Mouse (Mus musculus) c-Kit-positive CD71-negative TER-119-negative erythroid progenitor cells, embryonic 14.5 days (primary cell): ENCODE measurements around the gene H2-Aa.

Experiments
- DNase-seq: peaks from one replicate; pipeline ENCODE4 v3.0.0-alpha.2; 2013; ENCODE audit warnings: low read depth

Gene H2-Aa

DNA sequence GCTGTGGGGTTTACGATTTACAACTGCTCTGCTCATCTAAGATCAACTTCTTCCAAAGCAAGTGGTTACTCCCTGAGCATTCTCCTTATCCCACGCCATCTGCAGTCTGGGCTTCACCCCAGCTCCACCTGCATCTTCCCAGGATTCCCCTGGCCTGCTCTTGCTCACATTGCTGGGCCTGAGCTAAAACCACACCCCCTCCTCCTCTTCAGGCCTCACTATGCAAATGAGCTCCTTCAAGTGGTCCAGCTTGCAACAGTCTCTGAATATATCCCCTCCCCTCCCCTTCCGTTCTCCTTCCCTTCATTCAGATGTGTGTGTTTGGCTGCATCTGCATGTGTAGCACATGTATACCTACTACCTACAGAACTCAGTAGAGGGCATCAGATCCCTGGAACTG, 11.7 kb upstream of the H2-Aa start:
- DNase-seq: no peak

DNA sequence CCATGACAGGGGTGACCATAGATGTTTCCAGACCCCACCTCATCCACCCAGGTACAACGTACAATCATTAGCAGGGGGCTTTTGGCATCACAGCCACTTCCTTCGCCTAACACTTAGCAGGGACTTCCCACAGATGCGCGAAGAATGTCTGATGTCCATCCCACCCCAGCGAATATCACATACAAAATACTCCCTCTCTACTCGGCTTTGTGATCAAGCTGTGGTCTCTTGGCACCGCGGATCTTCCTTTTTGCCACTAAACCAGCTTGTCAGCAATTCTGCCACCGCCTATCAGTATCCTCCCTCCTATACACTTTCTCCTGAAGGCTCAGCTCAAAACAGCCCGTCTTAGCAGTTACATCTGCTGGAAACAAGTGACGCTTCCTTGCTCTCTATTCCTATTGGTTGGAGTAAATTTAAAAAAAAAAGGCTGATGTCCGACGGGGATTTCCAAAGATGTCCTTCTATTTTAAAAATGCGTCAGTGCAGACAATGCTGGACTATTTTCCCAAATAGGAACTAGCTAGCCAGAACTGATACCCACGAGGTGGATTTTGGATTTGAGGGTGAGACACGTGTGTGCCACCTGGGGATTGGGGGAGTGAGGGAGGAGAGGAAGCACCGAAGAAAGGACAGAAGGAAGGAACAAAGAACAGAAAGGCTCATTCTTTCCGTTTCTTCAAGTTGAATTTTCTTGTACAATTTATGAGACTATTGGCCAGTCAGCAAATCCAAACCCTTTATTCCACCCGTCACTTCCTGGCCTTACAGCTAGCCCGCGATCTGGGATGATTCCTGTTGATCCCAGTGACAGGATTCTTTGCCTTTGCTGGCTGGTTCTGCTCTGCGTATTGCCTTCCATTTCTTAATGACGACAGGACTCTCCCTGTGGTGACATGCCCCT, 8.5 kb upstream of the H2-Aa start:
- peak; percentile 69 for DNase-seq

DNA sequence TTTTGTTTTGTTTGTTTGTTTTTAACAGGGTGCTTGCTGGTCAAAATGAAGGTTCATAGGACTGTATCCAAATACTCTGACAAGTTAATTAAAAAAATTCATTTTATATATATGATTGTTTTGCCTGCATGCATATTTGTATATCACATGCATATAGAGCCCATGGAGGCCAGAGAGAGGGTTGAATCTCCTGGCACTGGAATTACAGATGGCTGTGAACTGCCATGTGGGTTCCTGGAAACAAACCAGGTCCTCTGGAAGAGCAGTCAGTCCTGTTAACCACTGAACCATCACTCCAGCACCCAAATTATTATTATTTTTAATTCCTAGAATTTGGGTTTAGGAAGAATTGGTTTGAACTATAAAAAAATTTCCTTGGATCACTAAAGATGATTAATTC, 7.7 kb upstream of the H2-Aa start:
- no peak for DNase-seq

DNA sequence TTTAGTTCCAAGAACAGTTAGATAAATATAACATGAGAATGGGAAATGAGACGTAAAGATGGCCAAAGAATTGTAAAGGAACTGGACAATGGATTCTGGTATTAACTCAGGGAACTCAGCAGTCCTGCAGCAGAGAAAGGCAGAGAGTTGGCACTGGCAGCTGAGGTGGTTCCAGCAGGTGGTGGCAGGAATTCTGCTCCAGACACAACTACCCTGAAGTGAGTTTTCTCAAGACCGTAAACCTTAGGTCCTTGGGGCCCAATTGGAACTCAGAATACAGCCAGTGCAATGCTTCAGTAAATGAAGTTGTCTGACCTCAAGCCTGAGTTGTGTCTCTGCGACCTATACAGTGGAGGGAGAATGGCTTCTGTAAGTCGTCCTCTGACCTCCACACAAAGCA, 6.6 kb upstream of the H2-Aa start:
- DNase-seq: no peak

DNA sequence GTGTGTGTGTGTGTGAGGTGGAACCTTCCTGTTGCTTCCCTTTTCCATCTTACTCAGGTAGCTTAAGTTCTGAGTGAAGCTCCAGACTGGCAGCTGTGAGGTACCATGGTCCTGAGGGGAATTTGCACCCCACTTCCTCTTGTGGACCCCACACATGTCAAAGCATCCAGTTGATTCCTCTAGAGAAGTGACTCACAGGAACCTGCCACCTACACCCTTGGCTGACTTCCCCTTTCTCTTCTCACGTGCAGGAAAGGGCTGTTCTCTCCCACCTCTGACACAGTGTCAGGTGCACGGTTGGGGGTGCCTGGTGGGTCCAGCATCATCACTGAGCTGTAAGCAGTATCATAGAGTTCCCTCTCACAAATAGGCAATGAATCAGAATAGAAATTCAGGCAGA, 5.9 kb upstream of the H2-Aa start:
- DNase-seq: peak; percentile 52

DNA sequence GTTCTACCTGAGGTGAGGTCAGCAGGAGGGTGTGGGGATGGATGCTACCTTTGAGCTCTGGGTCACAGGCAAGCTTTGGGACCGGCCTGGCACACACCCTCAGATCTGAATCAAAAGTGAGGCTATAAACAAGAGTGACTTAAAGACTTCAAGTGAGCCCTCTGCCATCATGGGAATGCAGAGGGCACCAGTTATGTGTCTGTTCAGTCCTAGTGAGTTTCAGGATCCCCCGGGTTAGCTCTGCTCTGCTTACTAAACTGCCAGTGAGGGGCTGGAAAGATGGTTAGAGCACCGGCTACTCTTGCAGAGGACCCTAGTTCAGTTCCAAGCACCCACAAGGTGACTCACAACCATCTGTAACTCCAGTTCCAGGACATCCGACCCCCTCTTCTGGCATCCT, 4.9 kb upstream of the H2-Aa start:
- no peak for DNase-seq

DNA sequence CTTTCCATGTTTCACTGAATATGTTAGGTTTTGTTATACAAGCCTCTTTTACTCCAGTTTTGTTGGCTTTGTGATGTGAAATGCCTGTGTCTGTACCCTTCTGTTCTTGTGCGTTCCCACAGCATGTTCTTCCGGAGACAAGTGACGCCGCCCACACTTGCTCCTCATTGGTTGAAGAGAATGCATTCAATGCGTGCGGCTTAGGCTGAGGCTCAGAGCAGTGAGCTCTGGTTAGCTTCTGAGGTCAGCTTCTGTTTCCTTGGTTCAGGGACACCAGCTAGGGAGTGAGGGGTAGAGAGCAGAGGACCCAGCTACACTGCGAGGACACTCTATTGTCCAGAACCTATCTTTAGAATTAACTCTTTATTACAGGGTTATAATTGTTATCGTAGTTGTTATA, 4.0 kb upstream of the H2-Aa start:
- DNase-seq: peak; percentile 87

DNA sequence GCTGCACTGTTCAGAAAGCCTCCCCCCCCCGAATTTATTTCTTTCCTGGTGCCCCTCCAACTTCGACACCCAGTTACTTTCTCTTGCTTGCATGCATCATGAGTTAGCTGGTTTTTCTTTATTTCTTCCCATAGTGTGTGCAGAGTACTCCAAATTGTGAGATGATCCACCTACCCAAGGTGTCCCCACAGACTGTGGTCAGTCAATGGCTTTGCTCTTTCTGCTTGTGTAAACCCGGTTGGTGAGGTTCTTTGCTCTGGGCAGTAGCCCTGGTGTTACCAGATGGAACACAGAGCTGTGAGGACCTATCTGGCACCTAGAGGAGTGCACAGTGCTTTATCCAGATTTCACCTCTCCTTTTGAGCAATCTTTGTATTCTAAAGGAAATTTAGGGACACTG, 508 bp upstream of the H2-Aa start:
- no peak for DNase-seq

DNA sequence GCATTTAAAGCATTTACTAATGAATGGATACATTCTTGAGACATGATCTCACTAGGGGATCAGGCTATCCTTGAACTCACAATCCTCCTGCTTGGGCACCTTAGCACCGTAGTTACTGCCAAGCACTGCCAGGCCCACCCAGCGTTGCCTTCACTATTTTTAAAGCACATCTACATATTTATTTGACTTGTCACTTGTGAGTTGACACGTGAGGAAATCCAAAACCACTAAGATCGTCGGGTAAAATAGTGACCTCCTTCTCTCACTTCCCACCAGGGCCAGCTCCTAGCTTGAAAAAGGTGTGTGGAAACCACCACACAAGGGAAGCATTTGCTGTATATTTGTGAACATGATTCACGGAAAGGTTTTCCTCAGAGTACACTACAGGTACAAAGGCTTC, 624 bp downstream of the H2-Aa start:
- no peak for DNase-seq

DNA sequence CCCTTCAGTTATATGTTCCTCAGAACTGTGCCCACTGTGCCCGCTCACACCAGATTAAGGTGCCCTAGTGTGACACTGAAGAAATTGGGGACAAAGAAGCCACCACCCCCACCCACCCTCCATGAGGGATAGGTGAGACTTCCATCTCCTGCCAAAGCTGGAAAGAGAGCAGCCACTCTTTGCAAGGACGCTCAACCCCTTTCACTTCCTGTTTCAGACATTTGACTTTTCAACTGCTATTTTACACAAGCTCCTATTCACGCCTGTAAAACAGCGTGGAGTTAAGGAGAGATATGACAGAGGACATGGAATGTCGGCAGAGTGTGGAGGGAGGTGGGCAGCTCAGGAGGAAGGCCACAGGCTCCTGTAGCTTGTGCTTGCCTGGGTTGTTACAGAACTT, 1.1 kb downstream of the H2-Aa start:
- no peak for DNase-seq

DNA sequence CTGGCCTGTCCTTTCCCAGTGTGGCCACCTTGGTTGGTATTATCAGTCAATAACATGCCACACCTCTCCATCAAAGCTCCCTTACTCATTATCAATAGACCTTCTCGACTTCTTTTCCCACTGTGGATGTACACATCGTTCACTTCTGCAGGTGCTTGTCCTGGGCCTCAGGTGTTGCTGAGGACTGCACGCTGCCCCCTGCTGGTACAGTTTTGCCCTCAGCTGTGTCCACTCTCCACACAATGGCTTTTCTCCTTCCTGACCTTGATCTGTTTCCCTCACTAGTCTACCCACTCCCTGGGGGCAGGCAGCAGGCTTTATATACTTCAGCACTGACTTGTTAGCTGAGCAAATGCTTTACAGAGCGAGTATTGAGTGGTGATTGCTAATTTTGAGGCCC, 1.8 kb downstream of the H2-Aa start:
- DNase-seq: no peak

DNA sequence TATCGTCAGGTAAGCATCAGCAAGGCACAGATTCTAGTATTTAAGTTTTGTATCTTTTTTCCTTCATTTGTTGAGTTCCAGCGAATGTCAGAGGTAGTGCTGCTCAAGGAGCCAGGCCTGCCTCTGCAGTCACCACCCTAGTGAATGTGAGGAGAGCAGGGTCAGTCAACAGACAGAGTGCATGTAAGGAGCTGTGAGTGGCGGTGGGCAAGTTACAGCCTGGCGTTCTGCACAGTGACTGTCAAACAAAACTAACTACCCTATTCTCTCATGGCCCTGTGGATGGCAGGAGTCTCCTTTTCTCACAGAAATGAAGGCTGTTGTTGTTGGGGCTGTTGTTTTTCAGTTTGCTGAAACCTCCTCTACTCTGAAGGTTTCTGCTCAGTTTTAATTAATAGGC, 2.3 kb downstream of the H2-Aa start:
- no peak for DNase-seq

DNA sequence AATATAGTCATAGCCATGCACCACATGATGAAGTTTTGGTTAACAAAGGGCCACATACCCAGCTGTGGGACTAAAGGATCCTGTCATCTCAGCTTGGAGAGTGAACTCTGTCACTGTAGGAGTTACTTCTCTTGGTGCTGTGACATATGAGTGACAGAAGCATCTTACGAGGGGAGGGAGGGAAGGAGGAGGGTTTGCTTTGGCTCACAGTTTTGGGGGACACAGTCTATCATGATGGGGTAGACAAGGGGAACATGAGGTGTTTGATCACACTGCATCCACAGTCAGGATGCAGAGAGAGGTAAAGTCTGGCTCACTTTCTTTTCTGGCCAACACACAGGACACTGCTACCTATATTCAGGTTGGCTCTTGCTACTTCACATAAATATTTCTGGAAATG, 5.8 kb downstream of the H2-Aa start:
- DNase-seq: no peak

DNA sequence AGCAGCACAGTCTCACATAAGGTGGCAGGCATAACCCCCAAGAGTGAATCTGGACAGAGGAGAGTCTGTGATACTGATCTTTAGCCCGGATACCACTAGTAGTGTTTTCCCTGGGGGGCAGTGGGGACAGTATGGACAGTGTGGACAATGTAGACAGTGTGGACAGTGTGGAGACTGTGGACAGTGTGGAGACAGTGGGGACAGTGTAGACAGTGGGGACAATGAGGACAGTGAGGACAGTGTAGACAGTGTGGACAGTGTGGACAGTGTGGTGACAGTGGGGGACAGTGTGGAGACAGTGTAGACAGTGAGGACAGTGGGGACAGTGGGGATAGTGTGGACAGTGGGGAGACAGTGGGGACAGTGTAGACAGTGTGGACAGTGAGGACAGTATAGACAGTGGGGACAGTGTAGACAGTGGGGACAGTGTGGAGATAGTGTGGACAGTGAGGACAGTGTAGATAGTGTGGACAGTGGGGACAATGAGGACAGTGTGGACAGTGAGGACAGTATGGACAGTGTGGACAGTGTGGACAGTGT, 7.1 kb downstream of the H2-Aa start:
- DNase-seq: no peak

DNA sequence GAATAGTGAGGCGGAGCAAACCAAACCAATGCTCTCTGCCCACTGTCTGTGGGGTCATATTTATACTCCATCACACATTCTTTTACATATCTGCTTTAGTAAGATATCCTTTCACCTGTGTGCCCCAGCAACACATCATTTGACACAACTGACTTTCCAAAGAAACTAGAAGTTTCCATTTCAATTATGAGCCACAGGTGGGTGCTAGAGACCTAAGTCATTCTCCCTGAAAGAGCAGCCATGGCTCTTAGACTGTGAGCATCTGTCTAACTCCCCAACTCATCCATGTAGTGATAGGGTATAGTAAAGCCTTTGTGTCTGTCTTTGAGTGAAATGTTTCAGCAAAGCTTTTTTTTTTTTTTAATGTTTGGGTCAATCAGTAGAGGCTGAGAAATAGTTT, 15.5 kb downstream of the H2-Aa start:
- DNase-seq: no peak

DNA sequence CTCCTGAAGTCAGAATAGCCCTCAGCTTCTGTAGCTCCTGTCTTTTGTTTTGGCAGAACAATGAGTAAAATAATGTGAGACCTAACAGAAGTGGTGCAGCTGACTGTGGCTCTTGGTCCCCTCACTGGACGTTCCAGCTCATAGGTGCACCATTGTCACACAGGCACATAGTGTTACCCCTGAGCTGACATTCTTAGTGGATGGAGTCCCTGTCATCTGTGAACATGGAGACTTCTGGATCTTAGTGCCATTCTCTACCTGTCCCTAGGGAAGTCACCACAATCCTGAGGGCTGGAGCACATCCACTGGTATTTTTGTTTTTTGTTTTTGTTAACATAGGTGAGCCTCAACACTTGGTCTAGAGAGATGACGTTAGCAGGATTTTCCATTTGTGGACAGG, 16.7 kb downstream of the H2-Aa start:
- DNase-seq: no peak

DNA sequence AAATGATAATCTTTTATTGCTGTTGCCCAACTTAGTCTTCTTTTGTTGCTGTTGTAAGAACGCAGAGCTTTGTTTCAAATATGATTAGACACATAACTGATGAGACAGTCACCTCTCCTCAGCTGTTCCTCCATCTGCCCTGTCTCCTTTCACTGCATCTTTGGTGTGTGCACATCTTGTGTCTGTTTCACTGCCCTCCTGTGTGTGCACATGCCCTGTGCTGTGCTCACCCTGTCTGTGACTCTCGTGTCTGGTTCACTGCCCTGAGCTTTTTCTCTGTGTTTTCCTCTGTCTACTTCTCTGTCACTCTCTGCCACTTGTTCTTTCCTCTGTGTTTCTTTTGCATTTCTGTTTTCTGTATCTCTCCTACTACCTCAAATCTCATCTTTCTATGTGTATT, 17.4 kb downstream of the H2-Aa start:
- DNase-seq: no peak

DNA sequence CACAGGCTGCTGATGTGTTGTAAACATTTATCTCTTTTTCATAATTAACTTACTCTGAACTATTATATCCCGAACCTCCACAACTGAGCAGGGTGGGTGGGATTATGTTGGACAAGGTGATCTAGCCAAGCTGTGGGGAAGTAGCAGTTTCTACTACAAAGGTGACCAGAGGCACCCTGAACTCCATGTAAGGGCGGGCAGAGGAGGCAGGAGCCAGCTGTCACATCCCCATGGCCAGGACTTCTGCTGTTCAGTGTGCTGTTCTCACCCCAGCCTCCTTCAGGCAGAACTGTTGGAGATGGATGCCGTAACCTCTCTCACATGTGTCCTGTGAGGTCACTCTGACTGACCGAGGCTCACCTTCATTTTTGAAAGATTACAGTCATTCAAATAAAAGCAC, 17.8 kb downstream of the H2-Aa start:
- no peak for DNase-seq

DNA sequence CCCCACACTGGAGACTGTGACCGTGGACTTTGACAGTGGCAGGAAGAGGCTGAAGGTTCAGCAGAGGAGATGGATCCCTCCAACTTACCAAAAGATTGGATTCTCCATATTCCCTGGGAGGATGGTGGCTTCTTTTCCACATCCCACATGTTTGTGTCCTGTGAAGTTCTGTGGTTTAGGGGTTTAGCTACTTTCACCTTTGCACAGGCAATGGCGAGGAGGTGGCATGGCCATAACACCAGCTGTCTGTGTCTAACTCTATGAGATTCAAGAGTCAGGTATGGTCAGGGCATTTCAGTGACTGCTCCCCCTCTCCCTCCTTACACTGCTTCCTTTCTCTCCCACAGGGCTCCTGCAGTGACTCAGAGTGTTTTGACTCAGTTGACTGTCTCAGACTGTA, 18.9 kb downstream of the H2-Aa start:
- DNase-seq: no peak

DNA sequence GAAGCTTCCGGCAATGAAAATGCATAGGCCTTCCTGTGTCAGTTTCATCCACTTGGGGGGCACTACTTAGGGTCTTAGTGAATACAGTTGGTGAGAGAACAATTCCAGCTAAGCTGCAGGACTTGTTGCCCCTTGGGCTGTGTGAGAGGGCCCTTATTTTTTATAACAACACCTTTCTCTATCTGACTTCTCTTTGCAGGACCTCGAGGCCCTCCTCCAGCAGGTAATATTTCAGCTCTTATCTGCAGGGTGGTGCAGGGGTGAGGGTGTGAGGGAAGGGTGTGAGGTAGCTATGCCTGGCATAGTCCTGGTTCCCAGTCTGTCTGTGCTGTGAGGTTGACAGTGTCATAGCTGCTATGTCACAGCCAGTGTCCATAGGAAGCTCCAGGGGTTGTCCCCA, 19.4 kb downstream of the H2-Aa start:
- no peak for DNase-seq

DNA sequence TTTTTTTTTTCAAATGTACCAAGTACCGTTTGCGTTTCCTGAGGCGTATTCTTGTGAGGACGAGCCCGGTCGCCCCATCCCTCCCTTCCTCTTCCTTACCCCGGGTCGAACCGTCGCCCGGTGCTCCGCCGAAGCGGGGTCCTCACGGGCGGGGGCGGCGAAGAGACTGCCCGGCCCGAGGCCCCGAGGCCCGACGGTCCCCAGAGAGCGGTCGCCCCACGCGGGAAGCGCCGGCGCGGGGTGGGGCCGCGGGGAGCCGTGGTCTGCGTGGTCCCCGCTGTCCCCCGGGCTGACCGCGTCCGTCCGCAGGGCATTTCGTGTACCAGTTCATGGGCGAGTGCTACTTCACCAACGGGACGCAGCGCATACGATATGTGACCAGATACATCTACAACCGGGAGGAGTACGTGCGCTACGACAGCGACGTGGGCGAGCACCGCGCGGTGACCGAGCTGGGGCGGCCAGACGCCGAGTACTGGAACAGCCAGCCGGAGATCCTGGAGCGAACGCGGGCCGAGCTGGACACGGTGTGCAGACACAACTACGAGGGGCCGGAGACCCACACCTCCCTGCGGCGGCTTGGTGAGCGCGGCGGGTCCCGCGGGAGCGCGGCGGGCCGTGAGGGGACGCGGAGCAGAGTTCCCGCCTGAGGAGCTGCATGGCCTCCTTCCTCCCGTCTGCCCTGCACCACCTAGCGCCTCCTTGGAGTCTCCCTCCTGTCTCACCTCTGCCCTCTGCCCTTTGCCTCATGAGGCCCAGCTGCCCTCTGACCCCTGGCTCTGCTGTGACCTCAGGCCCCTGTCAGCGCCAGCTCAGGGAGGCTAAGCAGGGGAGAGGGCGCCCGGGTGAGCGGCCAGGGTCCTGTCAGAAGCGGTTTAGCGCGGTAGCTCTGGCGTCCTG, 22.9 kb downstream of the H2-Aa start:
- DNase-seq: no peak

DNA sequence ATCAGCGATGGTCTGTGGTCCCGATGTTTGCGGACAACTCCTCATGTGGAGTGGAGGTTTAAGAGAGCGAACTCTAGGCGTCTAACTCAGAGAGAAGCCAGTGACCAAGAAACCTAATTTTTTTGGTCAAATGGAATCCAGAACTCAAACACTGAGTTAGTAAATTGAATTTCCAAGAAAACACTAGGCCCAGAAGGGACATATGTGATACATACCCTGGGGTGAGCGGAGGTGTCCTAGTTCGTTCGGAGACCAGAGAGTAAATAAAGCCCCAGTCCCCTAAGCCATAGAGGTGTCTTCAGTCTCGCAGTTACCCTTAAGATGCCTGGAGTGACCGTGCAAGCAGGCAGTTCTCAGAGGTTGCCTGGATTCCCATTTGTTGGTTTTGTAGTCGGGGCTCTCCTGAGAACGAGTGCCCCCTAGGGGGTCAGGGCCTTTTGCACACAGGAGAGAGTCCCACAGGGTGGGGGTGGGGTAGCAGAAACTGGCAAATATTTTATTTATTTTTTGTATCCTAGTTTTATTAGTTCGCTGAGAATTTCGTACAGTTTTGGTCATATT, 23.7 kb downstream of the H2-Aa start:
- no peak for DNase-seq

DNA sequence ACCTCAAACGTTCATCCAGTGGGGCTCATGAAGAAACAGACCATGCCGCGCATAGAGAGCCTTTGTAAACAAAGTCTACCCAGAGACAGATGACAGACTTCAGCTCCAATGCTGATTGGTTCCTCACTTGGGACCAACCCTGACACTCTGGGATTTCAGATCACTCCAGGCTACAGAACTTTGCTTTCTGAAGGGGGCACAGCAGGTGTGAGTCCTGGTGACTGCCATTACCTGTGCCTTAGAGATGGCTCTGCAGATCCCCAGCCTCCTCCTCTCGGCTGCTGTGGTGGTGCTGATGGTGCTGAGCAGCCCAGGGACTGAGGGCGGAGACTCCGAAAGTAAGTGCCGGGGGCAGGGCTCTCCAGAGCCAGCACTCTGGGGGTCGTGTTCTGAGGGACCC, 24.6 kb downstream of the H2-Aa start:
- peak; percentile 82 for DNase-seq
